ENCODE assay signal across 9 mouse cellular contexts in genomic region chr14:54669381-54669780, GRCm38 (mm10). TPM values are rescaled to one million over a fixed set of nuclear protein-coding genes. Genes with fewer than 3 reads are reported as not detected.
DNase-seq lines count a peak whose midpoint lies in the region; ATAC-seq and TF ChIP-seq lines count a peak whose summit lies in the region.
"Had no signal": no experiment of that assay in that cellular context is flagged by ENCODE, and none has a peak within 500 bp of the region (broad histone marks: within the 10 kb centered on the region; RNA-seq: fewer than 3 reads in every experiment).

No protein-coding gene starts in this region.

- no peak overlapping the region for H3K4me3 ChIP-seq in left cerebral cortex, adult 2 months
- H3K4me3 ChIP-seq: midbrain, embryonic 12.5 days had no signal

- intact Hi-C loops in left cerebral cortex, adult 2 months (cut with DNase I): no loop called here
- intact Hi-C loops in gastrocnemius, postnatal 14 days (cut with DNase I; ENCODE audit: low total_unique reads): no loop called here

- DNase-seq in adrenal gland, adult (ENCODE audit: inconsistent age in 2 of 2, low spot score in 1 of 2): peak; percentile 56 to 85
- no peak for DNase-seq in adrenal gland, adult 8-10 months
- peak in 1 of 2 experiments; percentile 48 for DNase-seq in left cerebral cortex, adult 2 months (ENCODE audit: extremely low spot score in 1 of 2, low spot score in 2 of 2)
- no peak for DNase-seq in left cerebral cortex, adult 8-10 months (ENCODE audit: low spot score in 2 of 2)
- peak; percentile 41 for DNase-seq in gastrocnemius, postnatal 14 days
- peak; percentile 70 for DNase-seq in lung, postnatal 10 days
- DNase-seq in thymus, postnatal 36 days: peak; percentile 62 to 65

- peak; percentile 79 for TF ChIP-seq CTCF in left cerebral cortex, adult 2 months (IDR thresholded peaks at IDR 0.05)

- H3K27ac ChIP-seq in left cerebral cortex, adult 2 months: no peak overlapping the region
- H3K27ac ChIP-seq: midbrain, embryonic 12.5 days had no signal

- peak; percentile 57 for ATAC-seq in activated CD4-positive, CD25-positive, alpha-beta regulatory T cell, adult 4 months

RNA-seq across cellular contexts. Expression of gene 1700123O20Rik, which starts 16.6 kb away (rescaled TPM):
- total RNA-seq in adrenal gland, adult 8-10 months (2022): 10 to 100 TPM; 34.2 to 43.9 (median 39.6) TPM
- 10 to 100 TPM; 20.2 to 22.7 TPM for total RNA-seq in left cerebral cortex, adult 2 months (2021)
- 10 to 100 TPM; 17.0 to 22.4 (median 19.2) TPM for total RNA-seq in left cerebral cortex, adult 8-10 months (2022)
- polyA plus RNA-seq in activated CD4-positive, CD25-positive, alpha-beta regulatory T cell, adult 4 months (2017; shearing (Covaris generic)): 10 to 100 TPM; 91.8 to 93.8 TPM
- 10 to 100 TPM; 10.1 to 11.8 TPM for total RNA-seq in gastrocnemius, postnatal 14 days (2021)

RNA-seq across cellular contexts. Expression of gene Acin1, which starts 17.4 kb away (rescaled TPM):
- 100 to 1,000 TPM; 140 to 305 (median 208) TPM for total RNA-seq in adrenal gland, adult 8-10 months (2022)
- total RNA-seq in left cerebral cortex, adult 2 months (2021): 100 to 1,000 TPM; 200 to 232 TPM
- total RNA-seq in left cerebral cortex, adult 8-10 months (2022): 100 to 1,000 TPM; 154 to 188 (median 170) TPM
- polyA plus RNA-seq in activated CD4-positive, CD25-positive, alpha-beta regulatory T cell, adult 4 months (2017; shearing (Covaris generic)): 100 to 1,000 TPM; 136 to 148 TPM
- 10 to 100 TPM; 68.1 to 73.8 TPM for total RNA-seq in gastrocnemius, postnatal 14 days (2021)

RNA-seq across cellular contexts. Expression of gene Cdh24, which starts 28.2 kb away (rescaled TPM):
- total RNA-seq in adrenal gland, adult 8-10 months (2022): 1 to 10 TPM in 2 of 4 experiments, under 1 TPM in 2; 0.46 to 2.0 (median 1.3) TPM
- 10 to 100 TPM in 1 of 2 experiments, 1 to 10 TPM in 1; 8.2 to 11.3 TPM for total RNA-seq in left cerebral cortex, adult 2 months (2021)
- 1 to 10 TPM; 7.5 to 8.1 (median 7.8) TPM for total RNA-seq in left cerebral cortex, adult 8-10 months (2022)
- under 1 TPM; 0.16 to 0.31 TPM for polyA plus RNA-seq in activated CD4-positive, CD25-positive, alpha-beta regulatory T cell, adult 4 months (2017; shearing (Covaris generic))
- under 1 TPM; 0.53 to 0.55 TPM for total RNA-seq in gastrocnemius, postnatal 14 days (2021)

RNA-seq across cellular contexts. Expression of gene Gm17606, which starts 28.6 kb away (rescaled TPM):
- total RNA-seq in adrenal gland, adult 8-10 months (2022): not detected
- not detected for total RNA-seq in left cerebral cortex, adult 2 months (2021)
- total RNA-seq in left cerebral cortex, adult 8-10 months (2022): not detected
- polyA plus RNA-seq in activated CD4-positive, CD25-positive, alpha-beta regulatory T cell, adult 4 months (2017; shearing (Covaris generic)): not detected
- not detected for total RNA-seq in gastrocnemius, postnatal 14 days (2021)
- polyA plus RNA-seq: midbrain, embryonic 12.5 days had no signal

RNA-seq across cellular contexts. Expression of gene Gm29776, which starts 29.3 kb away (rescaled TPM):
- total RNA-seq in adrenal gland, adult 8-10 months (2022): under 1 TPM in 2 of 4 experiments, not detected in 2; 0.19 to 0.59 TPM
- total RNA-seq in left cerebral cortex, adult 2 months (2021): not detected
- not detected for total RNA-seq in left cerebral cortex, adult 8-10 months (2022)
- polyA plus RNA-seq in activated CD4-positive, CD25-positive, alpha-beta regulatory T cell, adult 4 months (2017; shearing (Covaris generic)): not detected
- not detected for total RNA-seq in gastrocnemius, postnatal 14 days (2021)

Comparison
In these comparisons a context has a peak if more than half of its experiments do, and no peak if none do; other contexts are left out.
1. DNase-seq: peak in adrenal gland, adult (2 of 2), gastrocnemius, postnatal 14 days (single experiment), lung, postnatal 10 days (single experiment) and thymus, postnatal 36 days (2 of 2); none in adrenal gland, adult 8-10 months (single experiment) and left cerebral cortex, adult 8-10 months (0 of 2).